Mouse (Mus musculus) testis, adult 2 months (tissue): ENCODE results near the gene Phf1.

Experiments
- CTCF ChIP-seq: fragments of 200-500 bp; IDR thresholded peaks from 2 replicates; pipeline ENCODE4 v1.5.1; 2012; ENCODE audit warnings: low read depth, mild to moderate bottlenecking, inconsistent platforms, low read length, moderate library complexity; ENCODE audit not compliant: control insufficient read depth, insufficient read depth, insufficient replicate concordance
- POLR2A ChIP-seq: fragments of 200-500 bp; IDR thresholded peaks from 2 replicates; pipeline ENCODE4 v1.6.1; 2012; ENCODE audit warnings: low read depth, mild to moderate bottlenecking, inconsistent platforms, low read length, moderate library complexity; ENCODE audit not compliant: control insufficient read depth

- peak; percentile 99 for TF ChIP-seq CTCF
- TF ChIP-seq POLR2A: peak; percentile 34; the same call in 1 of the 2 replicates
These were observed 46.7 kb upstream of the Phf1 start for GRCm38 (mm10) chr17:26886047-26886749.
